Mouse (Mus musculus) megakaryocyte, embryonic 14.5 days (primary cell): ENCODE results near the gene Qsox2.

Experiments used
- FLI1 ChIP-seq: IDR thresholded peaks from 2 replicates; pipeline ENCODE4 v1.6.1; 2012; ENCODE audit warnings: low read length, inconsistent platforms, mixed read lengths
- GATA1 ChIP-seq: IDR thresholded peaks from 3 replicates; pipeline ENCODE4 v1.6.1; 2012; ENCODE audit warnings: mixed read lengths, low read length, inconsistent platforms, borderline replicate concordance

GRCm38 (mm10) chr2:26201926-26202848, 35.1 kb downstream of the Qsox2 start:
- no peak for TF ChIP-seq GATA1
- TF ChIP-seq FLI1: no peak
